In genomic region chr9:66795464-66796324, GRCm38 (mm10) we compare ENCODE assay signal across 7 mouse cellular contexts. TPM values are rescaled to one million over a fixed set of nuclear protein-coding genes. Genes with fewer than 3 reads are reported as not detected.
DNase-seq lines count a peak whose midpoint lies in the region; ATAC-seq lines count a peak whose summit lies in the region.

TSS of gene Aph1b (minus strand) at chr9:66795490.

- H3K4me2 ChIP-seq in embryonic facial prominence, embryonic 12.5 days (replicated peaks) = peak within 1 kb of the TSS; percentile 61
- H3K4me2 ChIP-seq in limb, embryonic 11.5 days (ENCODE audit: low read depth, severe bottlenecking) = peak within 1 kb of the TSS; percentile 69
- H3K4me2 ChIP-seq in midbrain, embryonic 14.5 days (ENCODE audit: low read length) = peak within 1 kb of the TSS; percentile 68

- H3K4me3 ChIP-seq in embryonic facial prominence, embryonic 12.5 days = peak within 1 kb of the TSS; percentile 61
- peak within 1 kb of the TSS; percentile 63 for H3K4me3 ChIP-seq in limb, embryonic 11.5 days (ENCODE audit: low read depth, low read length)
- peak within 1 kb of the TSS; percentile 68 for H3K4me3 ChIP-seq in midbrain, embryonic 14.5 days (replicated peaks; ENCODE audit: low read depth, low read length)

- peak; percentile 96 for DNase-seq in adrenal gland, postnatal 25 days
- DNase-seq in heart, adult 11 months = peak; percentile 100
- peak; percentile 98 for DNase-seq in kidney, adult 18-20 months
- DNase-seq in limb, embryonic 11.5 days (ENCODE audit: low spot score) = peak; percentile 97
- peak; percentile 95 for DNase-seq in midbrain, embryonic 14.5 days
- DNase-seq in spleen, adult 18-20 months = peak; percentile 85 to 92

- H3K4me1 ChIP-seq in embryonic facial prominence, embryonic 12.5 days = 0 out of 2 replicates have a peak, but pooled peaks cover 3% of the 10 kb centered on the region
- H3K4me1 ChIP-seq in limb, embryonic 11.5 days (ENCODE audit: control insufficient read depth, insufficient read depth, low read length) = 0 out of 2 replicates have a peak, but pooled peaks cover 2% of the 10 kb centered on the region
- peaks cover 6% of the 10 kb centered on the region; the same call in 1 of the 2 replicates for H3K4me1 ChIP-seq in midbrain, embryonic 14.5 days (ENCODE audit: control insufficient read depth, insufficient read depth, low read length)

- H3K27ac ChIP-seq in embryonic facial prominence, embryonic 12.5 days = peak within 1 kb of the TSS; percentile 90
- peak within 1 kb of the TSS; percentile 78; the same call in 1 of the 2 replicates for H3K27ac ChIP-seq in limb, embryonic 11.5 days (replicated peaks; ENCODE audit: low read depth, low read length)
- H3K27ac ChIP-seq in midbrain, embryonic 14.5 days (replicated peaks; ENCODE audit: low read depth, low read length) = peak within 1 kb of the TSS; percentile 88

- no peaks in the 10 kb centered on the region for H3K36me3 ChIP-seq in embryonic facial prominence, embryonic 12.5 days
- H3K36me3 ChIP-seq in limb, embryonic 11.5 days (ENCODE audit: control insufficient read depth, insufficient read depth, low read length) = no peaks in the 10 kb centered on the region
- H3K36me3 ChIP-seq in midbrain, embryonic 14.5 days (ENCODE audit: control insufficient read depth, insufficient read depth, low read length) = no peaks in the 10 kb centered on the region

- H3K9ac ChIP-seq in embryonic facial prominence, embryonic 12.5 days = peak within 1 kb of the TSS; percentile 63
- peak within 1 kb of the TSS; percentile 70 for H3K9ac ChIP-seq in limb, embryonic 11.5 days (ENCODE audit: low read length)
- peak within 1 kb of the TSS; percentile 87 for H3K9ac ChIP-seq in midbrain, embryonic 14.5 days (replicated peaks; ENCODE audit: low read length)

- H3K27me3 ChIP-seq in embryonic facial prominence, embryonic 12.5 days = no peaks in the 10 kb centered on the region
- no peaks in the 10 kb centered on the region for H3K27me3 ChIP-seq in limb, embryonic 11.5 days (ENCODE audit: control insufficient read depth, insufficient read depth, low read length)
- H3K27me3 ChIP-seq in midbrain, embryonic 14.5 days (ENCODE audit: control insufficient read depth, insufficient read depth, low read length) = no peaks in the 10 kb centered on the region

- under 1% methylated on average over 42 of the region's 42 CpGs for WGBS in embryonic facial prominence, embryonic 12.5 days
- WGBS in limb, embryonic 11.5 days = 0% methylated on average over 42 of the region's 42 CpGs
- under 1% methylated on average over 42 of the region's 42 CpGs for WGBS in midbrain, embryonic 14.5 days

- H3K9me3 ChIP-seq in embryonic facial prominence, embryonic 12.5 days = no peaks in the 10 kb centered on the region
- no peaks in the 10 kb centered on the region for H3K9me3 ChIP-seq in limb, embryonic 11.5 days (ENCODE audit: control insufficient read depth, low read length)
- no peaks in the 10 kb centered on the region for H3K9me3 ChIP-seq in midbrain, embryonic 14.5 days (ENCODE audit: control insufficient read depth, low read length)

- peak; percentile 98 for ATAC-seq in embryonic facial prominence, embryonic 12.5 days (ENCODE audit: insufficient number of reproducible peaks, insufficient read depth, low FRiP score, low TSS enrichment)
- peak; percentile 98 for ATAC-seq in limb, embryonic 11.5 days (ENCODE audit: insufficient number of reproducible peaks, low FRiP score, low TSS enrichment, low read depth)
- ATAC-seq in midbrain, embryonic 14.5 days (ENCODE audit: low FRiP score, low TSS enrichment) = peak; percentile 98

RNA-seq across cellular contexts. Expression of gene Aph1b, which starts in this region (rescaled TPM):
- total RNA-seq in adrenal gland, postnatal 25 days (2021) = 3.1 and 4.5 TPM in 2 replicates
- 11.4 and 12.2 TPM in 2 replicates for polyA plus RNA-seq in embryonic facial prominence, embryonic 12.5 days (2016; fragmentation: Nextera tagmentation; extraction: Ambion mirVana)
- polyA plus RNA-seq in limb, embryonic 11.5 days (2014; fragmentation: Nextera tagmentation; extraction: Ambion mirVana) = 13.5 and 13.6 TPM in 2 replicates
- 20.1 and 32.0 TPM in 2 replicates for polyA plus RNA-seq in midbrain, embryonic 14.5 days (2014; fragmentation: Nextera tagmentation; extraction: Ambion mirVana)

Comparison
In these comparisons a context has a peak if more than half of its experiments do, and no peak if none do; other contexts are left out.
1. Peak in every context shown above with its lines: DNase-seq, ATAC-seq, H3K4me3 ChIP-seq and H3K27ac ChIP-seq.